Mouse (Mus musculus) G1E (cell line): Measurements from ENCODE around the gene Vmn1r194. TPM values are rescaled to one million over a fixed set of nuclear protein-coding genes. Genes with fewer than 3 reads are reported as not detected.
"Not testable (repeated sequence)": the region's sequence is repeated elsewhere in the genome, so short reads cannot be mapped to it uniquely, and the experiment has no call there.

Experiments used
- ATAC-seq: 2 replicates; pipeline ENCODE4 v1.8.0; 2016; ENCODE audit warnings: mild to moderate bottlenecking; ENCODE audit not compliant: insufficient number of reproducible peaks, poor library complexity, low FRiP score, severe bottlenecking; ENCODE audit errors: extremely low read depth
- DNase-seq: peaks from one replicate; pipeline ENCODE4 v3.0.0; 2012; ENCODE audit warnings: low spot score
- H3K27me3 ChIP-seq: 2 replicates; pipeline ENCODE4 v1.6.1; 2012; ENCODE audit warnings: mild to moderate bottlenecking, low read length, inconsistent platforms; ENCODE audit not compliant: insufficient read depth
- H3K36me3 ChIP-seq: replicated peaks from 2 replicates; pipeline ENCODE3; 2012; ENCODE audit warnings: mild to moderate bottlenecking, inconsistent platforms
- H3K4me1 ChIP-seq: 2 replicates; pipeline ENCODE4 v1.6.1; 2012; ENCODE audit warnings: low read depth, low read length, inconsistent platforms, mixed read lengths; ENCODE audit not compliant: insufficient read depth
- H3K4me3 ChIP-seq: 2 replicates; pipeline ENCODE4 v1.5.1; 2012; ENCODE audit warnings: low read depth, mild to moderate bottlenecking, inconsistent platforms, low read length, moderate library complexity, mixed read lengths
- H3K9me3 ChIP-seq: replicated peaks from 2 replicates; pipeline ENCODE4 v1.6.1; 2012; ENCODE audit warnings: inconsistent platforms
- CTCF ChIP-seq: IDR thresholded peaks from 2 replicates; pipeline ENCODE4 v1.5.1; 2012; ENCODE audit warnings: low read depth, low read length, inconsistent platforms, mixed read lengths
- GATA1 ChIP-seq: IDR thresholded peaks from 2 replicates; pipeline ENCODE4 v1.6.1; 2012; ENCODE audit warnings: borderline replicate concordance, low read length, inconsistent platforms, mixed read lengths
- GATA2 ChIP-seq: IDR thresholded peaks from 2 replicates; pipeline ENCODE4 v1.6.1; 2012; ENCODE audit warnings: low read depth, low read length, inconsistent platforms, borderline replicate concordance
- POLR2AphosphoS5 ChIP-seq: IDR thresholded peaks from 2 replicates; pipeline ENCODE4 v1.6.1; 2012; ENCODE audit warnings: low read depth, low read length, inconsistent platforms; ENCODE audit not compliant: insufficient replicate concordance
- TAL1 ChIP-seq: conservative IDR thresholded peaks from 2 replicates; pipeline ENCODE4 v1.6.1; 2012; ENCODE audit warnings: low read depth, low read length, inconsistent platforms, mixed read lengths
- polyA plus RNA-seq: library from polyadenylated mRNA; stranded (reverse); fragments of >175 nt; gene quantifications from 2 replicates; pipeline ENCODE4 v1.2.3, GENCODE M21; 2012
- total RNA-seq, 2 experiments: library from RNA; stranded (forward) in 1 of 2; stranded (reverse) in 1 of 2; fragments of 200-1000 nt in 1 of 2; fragments of >200 nt in 1 of 2; fragmentation: Nextera tagmentation in 1 of 2; gene quantifications; 2 replicates each; pipeline ENCODE4 v1.2.3; 2014 to 2017

Vmn1r194 gene
- total RNA-seq (2014; fragmentation: Nextera tagmentation) (not detected in 2 replicates), total RNA-seq (2017) (not detected in 2 replicates), polyA plus RNA-seq (not detected in 2 replicates)

GRCm38 (mm10) chr13:22243915-22244314 is at the start of gene Vmn1r194:
Gene Vmn1r194 (plus strand): TSS chr13:22244215.
- Histone ChIP-seq H3K36me3 (no peaks in the 10 kb centered on the region), H3K27me3 (0 out of 2 replicates have a peak, but pooled peaks cover 4% of the 10 kb centered on the region), H3K4me1 (no peaks in the 10 kb centered on the region), H3K4me3 (no peak within 1 kb of the TSS), H3K9me3 (no peaks in the 10 kb centered on the region)
- no peak for ATAC-seq
- no peak for TF ChIP-seq CTCF
- no peak for TF ChIP-seq TAL1
- TF ChIP-seq POLR2AphosphoS5: no peak
- no peak for TF ChIP-seq GATA2
- no peak for TF ChIP-seq GATA1
- no peak for DNase-seq

DNA sequence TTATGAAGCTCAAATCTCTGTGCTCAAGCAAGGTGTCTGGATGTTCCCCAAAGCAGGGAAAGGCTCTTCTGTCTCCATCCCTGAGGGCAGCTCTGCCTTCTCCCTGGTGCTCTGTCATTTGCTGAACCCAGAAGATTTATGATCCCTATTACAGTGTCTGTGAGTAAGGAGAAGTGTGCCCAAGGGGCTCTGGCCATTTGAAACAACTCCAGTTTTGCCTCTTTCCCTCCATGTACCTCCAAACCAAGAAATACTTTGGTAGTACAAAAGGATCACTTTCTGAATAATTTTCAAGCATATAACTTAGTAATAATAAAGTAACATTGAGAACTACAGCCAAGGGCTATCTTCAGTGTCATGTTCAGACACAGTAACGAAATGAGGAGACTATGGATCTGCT is 21.0 kb upstream of the Vmn1r194 start, which contains the start of gene Vmn1r193:
TSS of gene Vmn1r193 (minus strand) at position 101 of the 400 bp plus-strand sequence.
- DNase-seq, H3K36me3 ChIP-seq, H3K27me3 ChIP-seq, H3K9me3 ChIP-seq, H3K4me1 ChIP-seq, H3K4me3 ChIP-seq, ATAC-seq: not testable (repeated sequence)

DNA sequence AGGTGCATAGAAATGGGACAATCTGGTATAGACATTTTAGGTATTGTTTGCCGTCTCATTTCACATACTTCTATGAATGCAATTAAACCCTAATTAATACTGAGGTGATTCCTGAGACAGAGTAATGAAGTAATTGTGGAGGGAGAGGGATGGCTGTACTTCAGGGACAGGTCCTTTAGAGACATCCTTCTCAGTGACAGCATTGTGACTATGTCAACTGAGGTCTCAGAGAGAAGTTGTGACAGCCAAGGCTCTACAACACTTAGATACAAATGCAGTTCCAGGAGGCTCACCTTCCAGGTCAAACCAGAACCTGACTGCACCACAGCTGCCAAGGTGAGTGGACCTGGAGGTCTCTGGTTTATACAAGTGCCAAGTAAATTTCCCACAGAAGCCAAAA is 26.2 kb downstream of the Vmn1r194 start, which contains the start of gene Vmn1r195:
TSS of gene Vmn1r195 (plus strand) at position 301 of the 400 bp plus-strand sequence.
- not testable (repeated sequence) for ATAC-seq, H3K36me3 ChIP-seq, H3K27me3 ChIP-seq, H3K4me1 ChIP-seq, H3K9me3 ChIP-seq, H3K4me3 ChIP-seq, DNase-seq

- no peaks in the 10 kb centered on the region for H3K4me1 ChIP-seq
- ATAC-seq (no peak), DNase-seq (no peak)
- no peaks in the 10 kb centered on the region; the same call in 1 of the 2 replicates for H3K27me3 ChIP-seq
- H3K9me3 ChIP-seq: no peaks in the 10 kb centered on the region
- H3K4me3 ChIP-seq: no peak overlapping the region
- no peak for TF ChIP-seq CTCF
- TF ChIP-seq POLR2AphosphoS5: no peak
- TF ChIP-seq GATA1: no peak
- TF ChIP-seq TAL1: no peak
- no peak for TF ChIP-seq GATA2
- no peaks in the 10 kb centered on the region for H3K36me3 ChIP-seq
These were observed 27.7 kb downstream of the Vmn1r194 start for GRCm38 (mm10) chr13:22271721-22272120.

GRCm38 (mm10) chr13:22284578-22284977 is 40.6 kb downstream of the Vmn1r194 start:
- ATAC-seq: no peak
- TF ChIP-seq CTCF: no peak
- TF ChIP-seq TAL1: no peak
- no peak for TF ChIP-seq POLR2AphosphoS5
- TF ChIP-seq GATA1: no peak
- TF ChIP-seq GATA2: no peak
- H3K9me3 ChIP-seq: no peaks in the 10 kb centered on the region
- H3K4me3 ChIP-seq: no peak overlapping the region
- no peaks in the 10 kb centered on the region for H3K4me1 ChIP-seq
- no peak for DNase-seq
- no peaks in the 10 kb centered on the region for H3K27me3 ChIP-seq
- no peaks in the 10 kb centered on the region for H3K36me3 ChIP-seq

DNA sequence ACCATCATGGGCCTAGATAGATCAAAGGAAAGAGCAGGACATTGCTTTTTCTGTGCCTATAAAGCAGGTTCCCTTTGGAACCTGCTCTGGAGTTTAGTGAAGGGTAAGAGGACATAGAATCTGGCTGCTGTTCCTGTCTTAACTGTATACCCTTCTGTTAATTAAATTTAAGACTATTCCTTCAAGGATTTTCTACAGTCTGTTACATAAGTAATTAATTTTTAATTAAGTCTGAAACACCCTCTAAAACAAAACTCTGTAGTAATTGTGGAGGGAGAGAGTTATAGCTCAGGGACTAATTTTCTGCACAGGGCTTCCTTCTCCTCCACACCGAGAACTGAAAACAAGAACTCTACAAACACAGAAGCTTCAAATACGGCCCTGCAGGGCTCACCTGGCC is 45.6 kb downstream of the Vmn1r194 start, which contains the start of gene Vmn1r196:
TSS of gene Vmn1r196 (plus strand) at position 301 of the 400 bp plus-strand sequence.
- DNase-seq (no peak), ATAC-seq (no peak)
- Histone ChIP-seq H3K9me3 (no peaks in the 10 kb centered on the region), H3K4me3 (no peak within 1 kb of the TSS), H3K36me3 (no peaks in the 10 kb centered on the region), H3K4me1 (no peaks in the 10 kb centered on the region), H3K27me3 (no peaks in the 10 kb centered on the region)
- TF ChIP-seq TAL1 (no peak), GATA2 (no peak), POLR2AphosphoS5 (no peak), GATA1 (no peak), CTCF (no peak)

Other genes starting within 250 kb of the Vmn1r194 start
- gene Prss16, start 234.5 kb upstream of the Vmn1r194 start, total RNA-seq (2014; fragmentation: Nextera tagmentation): not detected in 2 replicates
- gene Prss16, start 234.5 kb upstream of the Vmn1r194 start, total RNA-seq (2017): 0.22 and 0.23 TPM in 2 replicates
- gene Prss16, start 234.5 kb upstream of the Vmn1r194 start, polyA plus RNA-seq: 0.03 and 0.04 TPM in 2 replicates
- 177 and 303 TPM in 2 replicates for gene Hist1h2ah, start 208.6 kb upstream of the Vmn1r194 start, total RNA-seq (2014; fragmentation: Nextera tagmentation)
- 2,043 and 4,016 TPM in 2 replicates for gene Hist1h2ah, start 208.6 kb upstream of the Vmn1r194 start, total RNA-seq (2017)
- gene Hist1h2ah, start 208.6 kb upstream of the Vmn1r194 start, polyA plus RNA-seq: 5,681 and 9,617 TPM in 2 replicates
- gene Hist1h2bk, start 208.3 kb upstream of the Vmn1r194 start, total RNA-seq (2014; fragmentation: Nextera tagmentation): 229 and 286 TPM in 2 replicates
- 1,693 and 2,296 TPM in 2 replicates for gene Hist1h2bk, start 208.3 kb upstream of the Vmn1r194 start, total RNA-seq (2017)
- gene Hist1h2bk, start 208.3 kb upstream of the Vmn1r194 start, polyA plus RNA-seq: 11.8 and 30.4 TPM in 2 replicates
- 26.2 and 52.2 TPM in 2 replicates for gene Hist1h4i, start 202.9 kb upstream of the Vmn1r194 start, total RNA-seq (2014; fragmentation: Nextera tagmentation)
- gene Hist1h4i, start 202.9 kb upstream of the Vmn1r194 start, total RNA-seq (2017): 284 and 309 TPM in 2 replicates
- 12.6 and 17.3 TPM in 2 replicates for gene Hist1h4i, start 202.9 kb upstream of the Vmn1r194 start, polyA plus RNA-seq
- 141 and 253 TPM in 2 replicates for gene Hist1h2ag, start 201.3 kb upstream of the Vmn1r194 start, total RNA-seq (2014; fragmentation: Nextera tagmentation)
- gene Hist1h2ag, start 201.3 kb upstream of the Vmn1r194 start, total RNA-seq (2017): 901 and 1,517 TPM in 2 replicates
- 27.9 and 53.3 TPM in 2 replicates for gene Hist1h2ag, start 201.3 kb upstream of the Vmn1r194 start, polyA plus RNA-seq
- gene Hist1h2bj, start 201.0 kb upstream of the Vmn1r194 start, total RNA-seq (2014; fragmentation: Nextera tagmentation): 9.0 and 49.5 TPM in 2 replicates
- 205 and 369 TPM in 2 replicates for gene Hist1h2bj, start 201.0 kb upstream of the Vmn1r194 start, total RNA-seq (2017)
- gene Hist1h2bj, start 201.0 kb upstream of the Vmn1r194 start, polyA plus RNA-seq: 10.5 and 40.6 TPM in 2 replicates
- gene Vmn1r188, start 159.8 kb upstream of the Vmn1r194 start, total RNA-seq (2014; fragmentation: Nextera tagmentation): not detected in 2 replicates
- under 0.01 TPM in 1 of 2 replicates, not detected in the other for gene Vmn1r188, start 159.8 kb upstream of the Vmn1r194 start, total RNA-seq (2017)
- not detected in 2 replicates for gene Vmn1r188, start 159.8 kb upstream of the Vmn1r194 start, polyA plus RNA-seq
- not detected in 2 replicates for gene Vmn1r189, start 138.4 kb upstream of the Vmn1r194 start, total RNA-seq (2014; fragmentation: Nextera tagmentation)
- 0.33 TPM in 1 of 2 replicates, not detected in the other for gene Vmn1r189, start 138.4 kb upstream of the Vmn1r194 start, total RNA-seq (2017)
- not detected in 2 replicates for gene Vmn1r189, start 138.4 kb upstream of the Vmn1r194 start, polyA plus RNA-seq
- gene Vmn1r191, start 60.2 kb upstream of the Vmn1r194 start, total RNA-seq (2014; fragmentation: Nextera tagmentation): not detected in 2 replicates
- gene Vmn1r191, start 60.2 kb upstream of the Vmn1r194 start, total RNA-seq (2017): 0.12 and 0.16 TPM in 2 replicates
- not detected in 2 replicates for gene Vmn1r191, start 60.2 kb upstream of the Vmn1r194 start, polyA plus RNA-seq
- not detected in 2 replicates for gene Vmn1r192, start 53.1 kb upstream of the Vmn1r194 start, total RNA-seq (2014; fragmentation: Nextera tagmentation)
- gene Vmn1r192, start 53.1 kb upstream of the Vmn1r194 start, total RNA-seq (2017): 0.11 and 0.12 TPM in 2 replicates
- gene Vmn1r192, start 53.1 kb upstream of the Vmn1r194 start, polyA plus RNA-seq: not detected in 2 replicates
- gene Vmn1r193, start 21.1 kb upstream of the Vmn1r194 start, total RNA-seq (2014; fragmentation: Nextera tagmentation): not detected in 2 replicates
- gene Vmn1r193, start 21.1 kb upstream of the Vmn1r194 start, total RNA-seq (2017): 0.05 and 0.06 TPM in 2 replicates
- not detected in 2 replicates for gene Vmn1r193, start 21.1 kb upstream of the Vmn1r194 start, polyA plus RNA-seq
- gene Vmn1r195, start 26.3 kb downstream of the Vmn1r194 start, total RNA-seq (2014; fragmentation: Nextera tagmentation): not detected in 2 replicates
- 0.12 TPM in 1 of 2 replicates, not detected in the other for gene Vmn1r195, start 26.3 kb downstream of the Vmn1r194 start, total RNA-seq (2017)
- not detected in 2 replicates for gene Vmn1r195, start 26.3 kb downstream of the Vmn1r194 start, polyA plus RNA-seq
- not detected in 2 replicates for gene Vmn1r196, start 45.7 kb downstream of the Vmn1r194 start, total RNA-seq (2014; fragmentation: Nextera tagmentation)
- gene Vmn1r196, start 45.7 kb downstream of the Vmn1r194 start, total RNA-seq (2017): 0.05 and 0.06 TPM in 2 replicates
- gene Vmn1r196, start 45.7 kb downstream of the Vmn1r194 start, polyA plus RNA-seq: not detected in 2 replicates
- gene Vmn1r197, start 80.4 kb downstream of the Vmn1r194 start, total RNA-seq (2014; fragmentation: Nextera tagmentation): not detected in 2 replicates
- 0.22 TPM in 1 of 2 replicates, not detected in the other for gene Vmn1r197, start 80.4 kb downstream of the Vmn1r194 start, total RNA-seq (2017)
- gene Vmn1r197, start 80.4 kb downstream of the Vmn1r194 start, polyA plus RNA-seq: 0.08 TPM in 1 of 2 replicates, not detected in the other
- gene Vmn1r198, start 106.1 kb downstream of the Vmn1r194 start, total RNA-seq (2014; fragmentation: Nextera tagmentation): not detected in 2 replicates
- gene Vmn1r198, start 106.1 kb downstream of the Vmn1r194 start, total RNA-seq (2017): 0.06 and 0.11 TPM in 2 replicates
- not detected in 2 replicates for gene Vmn1r198, start 106.1 kb downstream of the Vmn1r194 start, polyA plus RNA-seq
- not detected in 2 replicates for gene Vmn1r199, start 135.6 kb downstream of the Vmn1r194 start, total RNA-seq (2014; fragmentation: Nextera tagmentation)
- 0.05 and 0.06 TPM in 2 replicates for gene Vmn1r199, start 135.6 kb downstream of the Vmn1r194 start, total RNA-seq (2017)
- gene Vmn1r199, start 135.6 kb downstream of the Vmn1r194 start, polyA plus RNA-seq: not detected in 2 replicates
- not detected in 2 replicates for gene Vmn1r200, start 146.2 kb downstream of the Vmn1r194 start, total RNA-seq (2014; fragmentation: Nextera tagmentation)
- 0.22 TPM in 1 of 2 replicates, not detected in the other for gene Vmn1r200, start 146.2 kb downstream of the Vmn1r194 start, total RNA-seq (2017)
- not detected in 2 replicates for gene Vmn1r200, start 146.2 kb downstream of the Vmn1r194 start, polyA plus RNA-seq
- gene Vmn1r201, start 227.7 kb downstream of the Vmn1r194 start, total RNA-seq (2014; fragmentation: Nextera tagmentation): not detected in 2 replicates
- 0.05 and 0.17 TPM in 2 replicates for gene Vmn1r201, start 227.7 kb downstream of the Vmn1r194 start, total RNA-seq (2017)
- gene Vmn1r201, start 227.7 kb downstream of the Vmn1r194 start, polyA plus RNA-seq: not detected in 2 replicates